Mouse (Mus musculus): Measurements from ENCODE around the gene Thbs3. TPM values are rescaled to one million over a fixed set of nuclear protein-coding genes. Genes with fewer than 3 reads are reported as not detected.

Thbs3 gene
- total RNA-seq, 1 experiment: 36.9 TPM

- in situ Hi-C loops (cut with MboI; ENCODE audit: low sequenced_read_pairs in 2 of 2, unreplicated experiment in 2 of 2): no loop called here
- TF ChIP-seq ZNF384 (IDR thresholded peaks at IDR 0.05; ENCODE audit: low read depth, low read length) (no peak), MAFK (IDR thresholded peaks at IDR 0.05; ENCODE audit: insufficient read depth, low read depth, low read length) (no peak), CHD2 (IDR thresholded peaks at IDR 0.05; ENCODE audit: low read depth, low read length) (no peak), HCFC1 (IDR thresholded peaks at IDR 0.05; ENCODE audit: borderline replicate concordance, insufficient read depth, low read length) (no peak), ZC3H11A (IDR thresholded peaks at IDR 0.05; ENCODE audit: borderline replicate concordance, low read depth, low read length) (no peak)
- Histone ChIP-seq H3K9ac (ENCODE audit: insufficient read depth, low read depth, low read length, poor library complexity, severe bottlenecking) (peak overlapping the region; percentile 79; the same call in 1 of the 2 replicates), H3K36me3 (ENCODE audit: control insufficient read depth, insufficient read depth, low read length, poor library complexity, severe bottlenecking) (peaks cover 18% of the 10 kb centered on the region), H3K9me3 (ENCODE audit: control insufficient read depth, insufficient read depth, low read depth, low read length) (no peaks in the 10 kb centered on the region), H3K27ac (ENCODE audit: insufficient read depth, low read depth, low read length, poor library complexity, severe bottlenecking) (no peak overlapping the region), H3K4me3 (ENCODE audit: insufficient read depth in 1 of 2, low read depth in 1 of 2, low read length in 2 of 2, poor library complexity in 1 of 2, severe bottlenecking in 1 of 2) (peak overlapping the region; percentile 72 to 83; a peak in 3 of 4 replicates), H3K4me1 (ENCODE audit: control insufficient read depth in 2 of 2, insufficient read depth in 2 of 2, low read length in 2 of 2, poor library complexity in 1 of 2) (peaks cover 5 to 26% of the 10 kb centered on the region in 2 experiments; a peak in 3 of 4 replicates)
- no peak for DNase-seq (ENCODE audit: low read depth, low spot score)
Observed at GRCm38 (mm10) chr3:89183959-89184315, 31.0 kb upstream of the Thbs3 start.

DNA sequence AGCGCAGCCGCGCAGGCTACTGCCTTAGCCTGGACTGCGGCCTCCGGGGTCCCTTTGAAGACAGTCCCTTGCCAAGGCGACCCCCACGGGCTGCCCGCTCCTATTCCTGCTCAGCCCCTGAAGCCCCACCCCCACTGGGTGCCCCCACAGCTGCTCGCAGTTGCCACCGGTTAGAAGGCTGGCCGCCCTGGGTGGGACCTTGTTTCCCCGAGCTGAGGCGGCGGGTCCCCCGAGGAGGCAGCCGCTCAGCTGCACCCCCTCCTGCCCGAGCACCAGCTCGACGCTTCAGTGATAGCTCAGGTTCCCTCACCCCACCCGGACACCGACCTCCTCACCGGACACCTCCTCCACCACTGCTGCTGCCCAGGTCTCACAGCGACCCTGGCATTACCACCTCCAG lies 27.8 kb upstream of the Thbs3 start:
- Histone ChIP-seq H3K9ac (ENCODE audit: insufficient read depth, low read depth, low read length, poor library complexity, severe bottlenecking) (peak overlapping the region; percentile 60), H3K36me3 (ENCODE audit: control insufficient read depth, insufficient read depth, low read length, poor library complexity, severe bottlenecking) (no peaks in the 10 kb centered on the region; the same call in 1 of the 2 replicates), H3K4me1 (ENCODE audit: control insufficient read depth in 2 of 2, insufficient read depth in 2 of 2, low read length in 2 of 2, poor library complexity in 1 of 2) (peaks cover 5 to 23% of the 10 kb centered on the region in 2 experiments; a peak in 3 of 4 replicates), H3K27ac (ENCODE audit: insufficient read depth, low read depth, low read length, poor library complexity, severe bottlenecking) (no peak overlapping the region), H3K4me3 (ENCODE audit: insufficient read depth in 1 of 2, low read depth in 1 of 2, low read length in 2 of 2, poor library complexity in 1 of 2, severe bottlenecking in 1 of 2) (peak overlapping the region; percentile 54 to 58; a peak in 3 of 4 replicates), H3K9me3 (ENCODE audit: control insufficient read depth, insufficient read depth, low read depth, low read length) (no peaks in the 10 kb centered on the region)
- TF ChIP-seq ZC3H11A (IDR thresholded peaks at IDR 0.05; ENCODE audit: borderline replicate concordance, low read depth, low read length): no peak
- TF ChIP-seq ZNF384 (IDR thresholded peaks at IDR 0.05; ENCODE audit: low read depth, low read length): no peak
- no peak for TF ChIP-seq MAFK (IDR thresholded peaks at IDR 0.05; ENCODE audit: insufficient read depth, low read depth, low read length)
- no peak for DNase-seq (ENCODE audit: low read depth, low spot score)
- in situ Hi-C loops (cut with MboI; ENCODE audit: low sequenced_read_pairs in 2 of 2, unreplicated experiment in 2 of 2): no loop called here

GRCm38 (mm10) chr3:89187690-89188477 lies 27.1 kb upstream of the Thbs3 start:
- Histone ChIP-seq H3K9me3 (ENCODE audit: control insufficient read depth, insufficient read depth, low read depth, low read length) (no peaks in the 10 kb centered on the region), H3K4me3 (ENCODE audit: insufficient read depth in 1 of 2, low read depth in 1 of 2, low read length in 2 of 2, poor library complexity in 1 of 2, severe bottlenecking in 1 of 2) (peak overlapping the region; percentile 0 to 54; a peak in 2 of 4 replicates)

DNA sequence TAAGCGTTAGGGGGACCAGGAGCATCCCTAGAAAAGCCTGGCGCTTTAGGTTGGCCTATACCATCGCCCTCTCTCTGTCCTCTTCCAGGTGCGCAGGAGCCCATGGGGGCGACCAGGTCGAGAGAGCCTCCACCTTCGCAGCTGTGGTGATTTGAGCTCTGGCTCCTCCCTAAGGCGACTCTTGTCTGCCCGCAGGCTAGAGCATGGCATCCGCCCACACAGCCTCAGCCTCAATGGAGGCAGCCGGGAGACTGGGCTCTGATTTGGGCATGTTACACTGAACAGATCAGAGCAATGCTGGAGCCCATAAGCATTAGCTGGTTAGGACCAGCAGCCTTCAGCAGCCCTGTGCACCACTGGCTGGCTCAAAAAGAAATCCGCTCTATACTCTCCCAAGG lies 26.5 kb upstream of the Thbs3 start:
- in situ Hi-C loops (cut with MboI; ENCODE audit: low sequenced_read_pairs in 2 of 2, unreplicated experiment in 2 of 2): no loop called here
- peaks cover 5 to 23% of the 10 kb centered on the region in 2 experiments; a peak in 3 of 4 replicates for H3K4me1 ChIP-seq (ENCODE audit: control insufficient read depth in 2 of 2, insufficient read depth in 2 of 2, low read length in 2 of 2, poor library complexity in 1 of 2)

More at GRCm38 (mm10) chr3:89187690-89188477, 27.1 kb upstream of the Thbs3 start:
- no peak for DNase-seq (ENCODE audit: low read depth, low spot score)
- Histone ChIP-seq H3K9ac (ENCODE audit: insufficient read depth, low read depth, low read length, poor library complexity, severe bottlenecking) (0 out of 2 replicates have a peak overlapping the region, but pooled peaks have one; percentile 60), H3K27ac (ENCODE audit: insufficient read depth, low read depth, low read length, poor library complexity, severe bottlenecking) (no peak overlapping the region), H3K4me1 (ENCODE audit: control insufficient read depth in 2 of 2, insufficient read depth in 2 of 2, low read length in 2 of 2, poor library complexity in 1 of 2) (peaks cover 5 to 23% of the 10 kb centered on the region in 2 experiments; a peak in 3 of 4 replicates), H3K36me3 (ENCODE audit: control insufficient read depth, insufficient read depth, low read length, poor library complexity, severe bottlenecking) (no peaks in the 10 kb centered on the region)
- TF ChIP-seq ZNF384 (IDR thresholded peaks at IDR 0.05; ENCODE audit: low read depth, low read length): no peak
- no peak for TF ChIP-seq CHD2 (IDR thresholded peaks at IDR 0.05; ENCODE audit: low read depth, low read length)
- no peak for TF ChIP-seq ZC3H11A (IDR thresholded peaks at IDR 0.05; ENCODE audit: borderline replicate concordance, low read depth, low read length)
- no peak for TF ChIP-seq MAFK (IDR thresholded peaks at IDR 0.05; ENCODE audit: insufficient read depth, low read depth, low read length)
- no peak for TF ChIP-seq HCFC1 (IDR thresholded peaks at IDR 0.05; ENCODE audit: borderline replicate concordance, insufficient read depth, low read length)
- in situ Hi-C loops (cut with MboI; ENCODE audit: low sequenced_read_pairs in 2 of 2, unreplicated experiment in 2 of 2): no loop called here

More for the DNA sequence above, 26.5 kb upstream of the Thbs3 start:
- no peak for DNase-seq (ENCODE audit: low read depth, low spot score)
- TF ChIP-seq CHD2 (IDR thresholded peaks at IDR 0.05; ENCODE audit: low read depth, low read length) (no peak), ZNF384 (IDR thresholded peaks at IDR 0.05; ENCODE audit: low read depth, low read length) (no peak), MAFK (IDR thresholded peaks at IDR 0.05; ENCODE audit: insufficient read depth, low read depth, low read length) (no peak), ZC3H11A (IDR thresholded peaks at IDR 0.05; ENCODE audit: borderline replicate concordance, low read depth, low read length) (no peak), HCFC1 (IDR thresholded peaks at IDR 0.05; ENCODE audit: borderline replicate concordance, insufficient read depth, low read length) (no peak)
- H3K9ac ChIP-seq (ENCODE audit: insufficient read depth, low read depth, low read length, poor library complexity, severe bottlenecking): peak overlapping the region; percentile 1; the same call in 1 of the 2 replicates
- H3K9me3 ChIP-seq (ENCODE audit: control insufficient read depth, insufficient read depth, low read depth, low read length): no peaks in the 10 kb centered on the region
- H3K36me3 ChIP-seq (ENCODE audit: control insufficient read depth, insufficient read depth, low read length, poor library complexity, severe bottlenecking): no peaks in the 10 kb centered on the region
- no peak overlapping the region for H3K27ac ChIP-seq (ENCODE audit: insufficient read depth, low read depth, low read length, poor library complexity, severe bottlenecking)
- H3K4me3 ChIP-seq (ENCODE audit: insufficient read depth in 1 of 2, low read depth in 1 of 2, low read length in 2 of 2, poor library complexity in 1 of 2, severe bottlenecking in 1 of 2): peak overlapping the region in 1 of 2 experiments; percentile 7; a peak in 1 of 4 replicates
